Mouse (Mus musculus) midbrain, postnatal 0 days (tissue): ENCODE data around the gene C130032M10Rik. TPM values are rescaled to one million over a fixed set of nuclear protein-coding genes. Genes with fewer than 3 reads are reported as not detected.

Experiments
- ATAC-seq: fragments of 200-750 bp; cut with Nextera tagmentation; 2 replicates; pipeline ENCODE4 v1.8.0; 2017; ENCODE audit warnings: moderate number of reproducible peaks, mild to moderate bottlenecking, moderate TSS enrichment, moderate library complexity; ENCODE audit not compliant: low FRiP score
- DNase-seq: peaks from one replicate; pipeline ENCODE4 v3.0.0-alpha.2; 2015; ENCODE audit warnings: low spot score
- H3K27ac ChIP-seq: fragments of 300-500 bp; sonication (generic); 2 replicates; pipeline ENCODE4 v1.5.1; 2014; ENCODE audit warnings: low read depth, mild to moderate bottlenecking, low read length, mixed read lengths
- H3K27me3 ChIP-seq: fragments of 300-500 bp; sonication (generic); 2 replicates; pipeline ENCODE4 v1.6.1; 2014; ENCODE audit warnings: low read length, control low read depth, mixed read lengths; ENCODE audit not compliant: insufficient read depth
- H3K36me3 ChIP-seq: fragments of 300-500 bp; sonication (generic); 2 replicates; pipeline ENCODE4 v1.6.1; 2014; ENCODE audit warnings: low read length, control low read depth, mixed read lengths; ENCODE audit not compliant: insufficient read depth
- H3K4me1 ChIP-seq: fragments of 300-500 bp; sonication (generic); 2 replicates; pipeline ENCODE4 v1.6.1; 2014; ENCODE audit warnings: mild to moderate bottlenecking, control low read depth, antibody characterized with exemption, low read length, mixed read lengths; ENCODE audit not compliant: insufficient read depth
- H3K4me2 ChIP-seq: fragments of 300-500 bp; sonication (generic); 2 replicates; pipeline ENCODE4 v1.6.1; 2014; ENCODE audit warnings: low read depth, mild to moderate bottlenecking, low read length, mixed read lengths; ENCODE audit not compliant: poor library complexity, severe bottlenecking
- H3K4me3 ChIP-seq: fragments of 300-500 bp; sonication (generic); 2 replicates; pipeline ENCODE4 v1.5.1; 2014; ENCODE audit warnings: low read depth, mild to moderate bottlenecking, low read length, moderate library complexity
- H3K9ac ChIP-seq: fragments of 300-500 bp; sonication (generic); replicated peaks from 2 replicates; pipeline ENCODE4 v1.6.1; 2014; ENCODE audit warnings: mild to moderate bottlenecking, low read length, moderate library complexity, mixed read lengths; ENCODE audit not compliant: poor library complexity, severe bottlenecking
- H3K9me3 ChIP-seq: fragments of 300-500 bp; sonication (generic); 2 replicates; pipeline ENCODE4 v1.6.1; 2016; ENCODE audit warnings: low read length, control low read depth
- CTCF ChIP-seq: IDR thresholded peaks from 2 replicates; pipeline ENCODE4 v1.5.1; 2016; ENCODE audit warnings: antibody characterized with exemption, mild to moderate bottlenecking
- WGBS: fragments of 180-500 bp; shearing (Covaris S2); extraction: QIAGEN DNeasy Blood & Tissue Kit; methylation state at CpG from one replicate; pipeline ENCODE4 v1.1.7; 2014; 5-methylcytosine and 5-hydroxymethylcytosine counted together
- polyA plus RNA-seq: library from polyadenylated mRNA; unstranded; fragments of >200 nt; fragmentation: Nextera tagmentation; extraction: Ambion mirVana; gene quantifications from 2 replicates; pipeline ENCODE4 v1.2.1, GENCODE M21; 2015
- total RNA-seq: library from RNA; depleted of rRNA; stranded (reverse); fragments of >200 nt; gene quantifications from 2 replicates; pipeline ENCODE4 v1.2.3, GENCODE M21; 2014

C130032M10Rik gene
- total and polyA plus RNA-seq, 2 experiments from 2014 or later = not detected

DNA sequence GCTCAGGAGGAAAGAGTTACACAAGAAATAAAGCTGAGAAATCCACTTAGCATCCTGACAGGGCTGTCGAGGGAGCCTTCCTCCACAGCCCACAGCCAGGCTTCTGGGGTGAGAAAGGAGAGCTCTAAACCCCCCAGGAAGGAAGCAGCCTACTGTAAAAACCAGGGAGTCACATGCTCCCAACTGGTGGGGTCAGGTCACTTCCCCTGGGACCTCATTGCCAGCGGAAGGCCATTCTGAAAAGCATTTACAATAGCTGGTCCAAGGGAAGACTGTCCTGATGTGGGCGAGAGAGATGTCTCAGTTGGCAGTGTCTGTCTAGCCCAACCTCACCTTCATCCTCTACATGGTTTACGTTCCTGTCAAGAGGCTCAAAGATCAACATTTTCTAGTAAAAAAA lies 33.0 kb downstream of the C130032M10Rik start:
- no peak overlapping the region for H3K27ac ChIP-seq
- no peak overlapping the region for H3K4me3 ChIP-seq
- ATAC-seq (no peak), DNase-seq (no peak)
- no peak overlapping the region for H3K4me2 ChIP-seq
- H3K27me3 ChIP-seq = no peaks in the 10 kb centered on the region
- H3K4me1 ChIP-seq = no peaks in the 10 kb centered on the region
- WGBS = 48% methylated on average over 4 of the region's 4 CpGs
- H3K9ac ChIP-seq = no peak overlapping the region
- TF ChIP-seq CTCF = no peak
- no peaks in the 10 kb centered on the region for H3K36me3 ChIP-seq
- no peaks in the 10 kb centered on the region for H3K9me3 ChIP-seq

DNA sequence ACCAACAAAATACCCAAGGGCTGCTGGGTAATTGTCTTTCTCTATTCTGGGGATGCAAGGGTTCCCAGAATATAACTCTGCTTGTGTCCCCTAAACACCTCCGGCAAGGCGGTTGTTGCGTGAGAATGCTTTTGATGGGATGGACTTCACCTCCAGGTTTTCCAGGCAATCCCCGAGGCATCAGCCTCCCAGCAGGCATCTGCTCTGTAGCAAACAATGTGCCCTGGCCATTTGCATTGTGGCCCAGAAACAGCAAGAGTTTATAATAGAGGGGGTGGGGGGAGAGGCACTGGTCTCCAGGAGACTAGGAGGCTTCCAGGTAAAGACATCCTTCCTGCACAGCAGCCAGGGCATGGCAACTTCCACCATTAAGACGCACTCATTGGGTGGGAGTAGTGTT lies 33.6 kb downstream of the C130032M10Rik start:
- no peak for ATAC-seq
- H3K9ac ChIP-seq = no peak overlapping the region
- H3K4me3 ChIP-seq = no peak overlapping the region
- H3K9me3 ChIP-seq = no peaks in the 10 kb centered on the region
- TF ChIP-seq CTCF = no peak
- WGBS = 30% methylated on average over 5 of the region's 5 CpGs
- no peak overlapping the region for H3K27ac ChIP-seq
- H3K4me1 ChIP-seq = no peaks in the 10 kb centered on the region
- H3K36me3 ChIP-seq = no peaks in the 10 kb centered on the region
- no peaks in the 10 kb centered on the region for H3K27me3 ChIP-seq
- no peak for DNase-seq
- H3K4me2 ChIP-seq = no peak overlapping the region

DNA sequence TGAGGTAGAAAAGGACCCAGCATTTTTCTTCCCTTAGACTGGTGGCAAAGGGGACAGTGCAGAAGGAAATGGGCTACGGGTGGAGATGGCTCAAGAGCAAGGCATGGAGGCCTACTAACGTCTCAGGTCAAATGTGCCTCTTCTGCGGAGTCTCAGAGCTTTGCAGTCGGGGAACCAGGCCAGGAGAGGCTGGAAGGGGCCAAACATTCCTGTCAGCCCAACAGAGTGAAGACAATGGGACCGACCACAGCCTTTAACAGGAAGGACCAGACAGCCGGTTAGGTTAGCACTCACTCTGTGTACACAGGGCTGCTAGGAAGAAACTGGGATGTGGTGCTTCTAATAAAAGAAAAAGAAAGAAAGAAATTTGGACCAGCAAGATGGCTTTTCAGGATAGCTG lies 34.5 kb downstream of the C130032M10Rik start:
- no peak for DNase-seq
- Histone ChIP-seq H3K27me3 (no peaks in the 10 kb centered on the region), H3K36me3 (no peaks in the 10 kb centered on the region), H3K9ac (no peak overlapping the region), H3K4me2 (no peak overlapping the region), H3K4me3 (no peak overlapping the region), H3K4me1 (no peaks in the 10 kb centered on the region), H3K9me3 (no peaks in the 10 kb centered on the region), H3K27ac (no peak overlapping the region)
- ATAC-seq = no peak
- TF ChIP-seq CTCF = no peak
- WGBS = 27% methylated on average over 6 of the region's 6 CpGs

DNA sequence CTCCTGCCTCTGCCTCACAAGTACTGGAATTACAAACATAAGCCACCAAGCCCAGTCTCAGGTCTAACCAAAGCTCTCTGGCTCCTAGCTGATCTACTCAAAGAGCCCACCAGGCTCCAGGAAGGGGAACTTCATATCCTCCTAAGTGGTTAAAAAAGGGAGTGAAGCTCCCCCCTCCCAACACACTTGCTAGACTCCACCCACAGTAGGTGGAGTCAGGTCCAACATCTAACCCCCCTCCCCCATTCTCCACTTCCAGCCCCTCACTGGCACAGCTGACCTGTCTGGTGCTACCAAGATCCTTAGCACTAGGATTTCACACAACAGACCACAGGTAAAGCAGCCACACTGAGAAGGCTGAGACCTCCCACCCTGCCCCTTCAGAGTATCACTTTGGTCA lies 38.3 kb downstream of the C130032M10Rik start:
- H3K9ac ChIP-seq = no peak overlapping the region
- DNase-seq (no peak), ATAC-seq (no peak)
- no peak overlapping the region for H3K4me2 ChIP-seq
- H3K27ac ChIP-seq = no peak overlapping the region
- no peak overlapping the region for H3K4me3 ChIP-seq
- H3K4me1 ChIP-seq = no peaks in the 10 kb centered on the region
- H3K27me3 ChIP-seq = peaks cover 13% of the 10 kb centered on the region
- no peak for TF ChIP-seq CTCF
- H3K36me3 ChIP-seq = no peaks in the 10 kb centered on the region
- H3K9me3 ChIP-seq = no peaks in the 10 kb centered on the region

DNA sequence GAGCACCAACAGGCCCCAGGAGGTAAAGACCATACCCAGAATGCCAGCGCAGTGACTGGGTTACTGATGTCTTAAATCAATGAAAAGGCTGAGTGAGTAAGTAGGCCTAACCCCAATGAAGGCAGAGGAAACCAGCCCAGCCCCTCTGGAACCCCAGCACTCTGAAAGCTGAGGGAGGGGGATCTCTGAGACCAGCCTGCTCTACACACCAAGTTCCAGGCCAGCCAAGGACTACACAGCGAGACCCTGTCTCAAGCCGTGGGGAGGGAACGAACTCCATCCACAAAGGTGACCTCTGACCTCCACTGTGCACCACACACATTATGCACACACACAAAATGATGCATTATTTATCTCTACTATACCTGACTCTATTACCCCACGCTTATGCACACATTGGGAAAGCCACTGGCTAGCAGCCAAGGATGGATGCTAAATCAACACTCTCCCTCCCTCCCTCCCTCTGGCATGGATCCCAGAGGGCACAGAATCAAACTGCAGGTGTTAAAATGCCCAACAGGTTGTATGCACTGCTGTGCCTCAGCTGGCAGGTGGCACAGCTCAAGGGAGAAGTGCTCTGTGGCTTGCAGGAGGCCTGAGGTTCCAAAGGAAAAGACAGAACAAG lies 39.0 kb downstream of the C130032M10Rik start:
- Histone ChIP-seq H3K9me3 (no peaks in the 10 kb centered on the region), H3K9ac (no peak overlapping the region), H3K36me3 (no peaks in the 10 kb centered on the region), H3K27me3 (peaks cover 15% of the 10 kb centered on the region), H3K27ac (no peak overlapping the region), H3K4me1 (no peaks in the 10 kb centered on the region), H3K4me2 (no peak overlapping the region), H3K4me3 (no peak overlapping the region)
- no peak for TF ChIP-seq CTCF
- DNase-seq (peak; percentile 28), ATAC-seq (no peak)
- 62% methylated on average over 5 of the region's 5 CpGs for WGBS

DNA sequence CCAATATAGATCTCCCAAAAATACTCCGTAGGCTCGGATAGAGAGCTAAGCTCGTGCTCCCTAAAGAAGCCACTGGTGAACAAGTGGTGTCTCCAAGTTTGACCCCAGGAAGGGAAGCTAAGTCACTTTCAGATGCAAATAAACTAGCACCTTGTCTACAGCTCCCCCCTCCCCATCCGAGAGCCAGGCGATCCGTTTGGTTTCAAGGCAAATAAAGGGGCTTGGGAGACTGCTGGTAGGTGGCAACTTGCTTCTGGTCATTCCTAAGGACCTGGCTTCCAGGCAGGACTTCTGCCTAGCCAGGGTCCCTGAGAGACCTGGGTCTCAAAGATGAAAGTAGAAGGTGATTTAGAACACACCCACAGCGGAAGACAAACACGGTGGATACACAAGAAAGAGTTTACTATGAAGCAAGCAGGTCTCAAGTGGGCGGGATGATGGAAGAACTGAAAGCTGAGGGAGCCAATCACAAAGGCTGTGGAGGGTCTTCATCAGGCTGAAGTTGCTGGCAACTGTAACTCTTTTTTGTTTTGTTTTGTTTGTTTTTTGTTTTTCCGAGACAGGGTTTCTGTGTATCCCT lies 40.9 kb downstream of the C130032M10Rik start:
- no peak for TF ChIP-seq CTCF
- no peak overlapping the region for H3K27ac ChIP-seq
- ATAC-seq (no peak), DNase-seq (no peak)
- H3K9ac ChIP-seq = no peak overlapping the region
- H3K4me1 ChIP-seq = no peaks in the 10 kb centered on the region
- peaks cover 26% of the 10 kb centered on the region for H3K27me3 ChIP-seq
- no peaks in the 10 kb centered on the region for H3K9me3 ChIP-seq
- H3K4me3 ChIP-seq = no peak overlapping the region
- H3K4me2 ChIP-seq = no peak overlapping the region
- WGBS = 46% methylated on average over 10 of the region's 10 CpGs
- H3K36me3 ChIP-seq = no peaks in the 10 kb centered on the region
